Mouse (Mus musculus) embryonic facial prominence, embryonic 14.5 days (tissue): ENCODE measurements at regions not wholly inside any gene's neighbourhood (a gene's known extent, or its start where the extent isn't known, plus 50 kb on each side); places are given as distances from the start of the nearest gene placed in this dataset.

Experiments
- ATAC-seq: fragments of 200-750 bp; cut with Nextera tagmentation; 2 replicates; pipeline ENCODE4 v1.8.0; 2017; ENCODE audit warnings: low read depth, moderate number of reproducible peaks, moderate TSS enrichment
- DNase-seq: peaks from one replicate; pipeline ENCODE4 v3.0.0-alpha.2; 2015; ENCODE audit warnings: low spot score
- H3K27ac ChIP-seq: fragments of 300-500 bp; sonication (generic); replicated peaks from 2 replicates; pipeline ENCODE4 v1.5.1; 2014; ENCODE audit warnings: low read depth, mild to moderate bottlenecking, low read length, moderate library complexity
- H3K27me3 ChIP-seq: fragments of 300-500 bp; sonication (generic); replicated peaks from 2 replicates; pipeline ENCODE4 v1.6.1; 2014; ENCODE audit warnings: low read length; ENCODE audit not compliant: control insufficient read depth, insufficient read depth
- H3K36me3 ChIP-seq: fragments of 300-500 bp; sonication (generic); 2 replicates; pipeline ENCODE4 v1.6.1; 2014; ENCODE audit warnings: low read length, mixed read lengths; ENCODE audit not compliant: control insufficient read depth, insufficient read depth
- H3K4me1 ChIP-seq: fragments of 300-500 bp; sonication (generic); 2 replicates; pipeline ENCODE4 v1.6.1; 2014; ENCODE audit warnings: antibody characterized with exemption, low read length; ENCODE audit not compliant: control insufficient read depth, insufficient read depth
- H3K4me2 ChIP-seq: fragments of 300-500 bp; sonication (generic); 2 replicates; pipeline ENCODE4 v1.6.1; 2014; ENCODE audit warnings: low read depth, mild to moderate bottlenecking, low read length, moderate library complexity, mixed read lengths
- H3K4me3 ChIP-seq: fragments of 300-500 bp; sonication (generic); 2 replicates; pipeline ENCODE4 v1.5.1; 2014; ENCODE audit warnings: low read depth, mild to moderate bottlenecking, low read length
- H3K9ac ChIP-seq: fragments of 300-500 bp; sonication (generic); 2 replicates; pipeline ENCODE4 v1.6.1; 2014; ENCODE audit warnings: low read depth, mild to moderate bottlenecking, low read length, moderate library complexity, mixed read lengths
- H3K9me3 ChIP-seq: fragments of 300-500 bp; sonication (generic); 2 replicates; pipeline ENCODE4 v1.6.1; 2016; ENCODE audit warnings: low read length; ENCODE audit not compliant: control insufficient read depth
- WGBS: fragments of 180-500 bp; shearing (Covaris S2); extraction: QIAGEN DNeasy Blood & Tissue Kit; methylation state at CpG from one replicate; pipeline ENCODE4 v1.1.7; 2014; 5-methylcytosine and 5-hydroxymethylcytosine counted together

- WGBS: 66% methylated on average over 3 of the region's 3 CpGs
- H3K4me3 ChIP-seq: no peak overlapping the region
- no peak overlapping the region for H3K4me2 ChIP-seq
- H3K9me3 ChIP-seq: no peaks in the 10 kb centered on the region
- no peak for ATAC-seq
- no peak for DNase-seq
- no peaks in the 10 kb centered on the region for H3K36me3 ChIP-seq
- H3K27ac ChIP-seq: no peak overlapping the region
- no peak overlapping the region for H3K9ac ChIP-seq
- no peaks in the 10 kb centered on the region for H3K27me3 ChIP-seq
- H3K4me1 ChIP-seq: no peaks in the 10 kb centered on the region; the same call in 1 of the 2 replicates
These were observed 51.5 kb downstream of the Aym1 start for GRCm38 (mm10) chr5:113408588-113408987.

DNA sequence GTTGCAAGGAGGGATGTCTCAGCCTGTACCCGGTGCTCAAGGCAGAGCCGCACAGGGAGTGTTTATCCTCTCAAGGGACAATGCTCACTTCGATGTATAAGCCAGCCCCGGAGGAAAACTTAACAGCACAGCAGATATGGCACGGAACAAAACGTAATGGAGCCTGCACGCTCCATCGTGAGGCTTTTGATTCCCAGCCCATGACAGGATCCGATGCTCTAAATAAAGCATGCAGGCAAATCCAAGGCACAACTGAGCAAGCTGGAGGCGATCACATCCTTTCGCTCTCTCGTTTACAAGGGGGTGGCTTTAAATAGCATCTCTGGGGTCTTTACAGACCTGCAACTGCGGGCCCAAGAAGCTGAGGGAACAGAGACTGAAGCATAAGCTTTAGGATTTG is 53.9 kb downstream of the Aym1 start:
- 60% methylated on average over 13 of the region's 13 CpGs for WGBS

GRCm38 (mm10) chr5:113414639-113415038 is 57.5 kb downstream of the Aym1 start:
- Histone ChIP-seq H3K4me3 (no peak overlapping the region), H3K9me3 (no peaks in the 10 kb centered on the region), H3K27ac (no peak overlapping the region), H3K36me3 (no peaks in the 10 kb centered on the region), H3K9ac (no peak overlapping the region), H3K27me3 (no peaks in the 10 kb centered on the region), H3K4me2 (no peak overlapping the region), H3K4me1 (no peaks in the 10 kb centered on the region; the same call in 1 of the 2 replicates)
- ATAC-seq: no peak
- WGBS: 68% methylated on average over 2 of the region's 2 CpGs
- peak; percentile 20 for DNase-seq

More for the DNA sequence above, 53.9 kb downstream of the Aym1 start:
- no peaks in the 10 kb centered on the region for H3K36me3 ChIP-seq
- ATAC-seq: no peak
- no peaks in the 10 kb centered on the region; the same call in 1 of the 2 replicates for H3K4me1 ChIP-seq
- H3K9ac ChIP-seq: no peak overlapping the region
- H3K27ac ChIP-seq: no peak overlapping the region
- H3K4me3 ChIP-seq: no peak overlapping the region
- no peak for DNase-seq
- H3K27me3 ChIP-seq: no peaks in the 10 kb centered on the region
- no peaks in the 10 kb centered on the region for H3K9me3 ChIP-seq
- H3K4me2 ChIP-seq: no peak overlapping the region

DNA sequence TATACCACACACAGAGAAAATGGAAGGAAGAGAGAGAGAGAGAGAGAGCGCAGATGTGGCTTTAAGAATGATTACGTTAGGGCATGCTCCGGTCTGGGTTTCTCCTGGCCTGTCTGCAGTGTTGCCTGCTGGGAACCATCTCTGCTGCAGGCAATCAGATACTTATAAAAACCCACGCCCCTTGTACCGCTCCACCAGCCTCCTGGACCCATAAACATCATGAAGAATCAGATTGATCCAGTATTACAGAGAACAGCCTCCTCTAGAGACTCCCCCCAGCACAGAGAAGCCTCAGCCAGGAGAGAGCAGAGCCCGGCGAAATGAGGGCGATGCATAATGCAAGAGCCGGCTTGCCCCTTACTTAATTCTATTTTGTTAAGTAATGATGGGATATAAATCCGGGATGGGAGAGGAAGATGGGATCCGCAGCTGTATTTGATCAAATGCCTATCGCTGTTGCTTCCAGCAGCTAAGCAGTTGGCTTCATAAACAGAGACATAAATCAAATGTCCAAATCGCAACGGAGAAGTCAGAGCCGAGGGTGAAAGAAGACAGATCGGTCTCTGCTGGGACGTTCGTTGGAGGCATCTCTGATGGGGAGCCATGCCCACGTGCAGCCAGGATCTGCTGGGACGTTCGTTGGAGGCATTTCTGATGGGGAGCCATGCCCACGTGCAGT is 61.4 kb downstream of the Aym1 start:
- Histone ChIP-seq H3K4me2 (no peak overlapping the region), H3K4me1 (0 out of 2 replicates have a peak, but pooled peaks cover 6% of the 10 kb centered on the region), H3K9me3 (no peaks in the 10 kb centered on the region), H3K9ac (no peak overlapping the region), H3K27ac (no peak overlapping the region), H3K27me3 (no peaks in the 10 kb centered on the region), H3K36me3 (no peaks in the 10 kb centered on the region), H3K4me3 (no peak overlapping the region)
- peak; percentile 16 for DNase-seq
- ATAC-seq: no peak; the same call in 1 of the 2 replicates
- 74% methylated on average over 22 of the region's 22 CpGs for WGBS

DNA sequence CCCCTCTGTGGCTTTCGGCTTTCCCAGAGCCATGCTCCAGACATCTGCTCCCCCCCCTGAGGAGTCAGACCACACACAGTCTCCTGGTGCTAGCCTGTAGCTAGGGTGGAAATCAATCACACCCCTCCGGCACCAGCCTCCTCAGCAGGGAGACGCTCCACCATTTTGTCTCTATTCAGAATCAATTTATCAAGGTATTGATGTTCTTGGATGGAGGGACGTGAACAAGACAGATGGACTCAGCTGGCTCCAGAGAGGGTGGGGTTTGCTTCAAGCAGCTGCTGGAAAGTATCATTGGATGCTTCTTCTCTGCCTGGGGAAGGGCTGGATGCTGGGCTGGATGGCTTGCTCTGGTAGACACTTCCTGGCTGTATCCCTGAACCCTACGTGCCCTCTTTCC is 63.5 kb downstream of the Aym1 start:
- WGBS: 38% methylated on average over 5 of the region's 5 CpGs
- Histone ChIP-seq H3K9me3 (no peaks in the 10 kb centered on the region), H3K4me2 (no peak overlapping the region), H3K36me3 (no peaks in the 10 kb centered on the region), H3K9ac (no peak overlapping the region), H3K27ac (no peak overlapping the region), H3K4me1 (0 out of 2 replicates have a peak, but pooled peaks cover 6% of the 10 kb centered on the region), H3K27me3 (no peaks in the 10 kb centered on the region), H3K4me3 (no peak overlapping the region)
- ATAC-seq (no peak), DNase-seq (peak; percentile 4)

GRCm38 (mm10) chr5:113421993-113422725 is 65.1 kb downstream of the Aym1 start:
- H3K27ac ChIP-seq: no peak overlapping the region
- 53% methylated on average over 12 of the region's 13 CpGs for WGBS
- no peaks in the 10 kb centered on the region for H3K27me3 ChIP-seq
- no peak overlapping the region for H3K4me3 ChIP-seq
- ATAC-seq: no peak
- H3K4me1 ChIP-seq: 0 out of 2 replicates have a peak, but pooled peaks cover 6% of the 10 kb centered on the region
- no peak overlapping the region for H3K4me2 ChIP-seq
- DNase-seq: no peak
- H3K9ac ChIP-seq: no peak overlapping the region
- H3K36me3 ChIP-seq: no peaks in the 10 kb centered on the region
- H3K9me3 ChIP-seq: no peaks in the 10 kb centered on the region

DNA sequence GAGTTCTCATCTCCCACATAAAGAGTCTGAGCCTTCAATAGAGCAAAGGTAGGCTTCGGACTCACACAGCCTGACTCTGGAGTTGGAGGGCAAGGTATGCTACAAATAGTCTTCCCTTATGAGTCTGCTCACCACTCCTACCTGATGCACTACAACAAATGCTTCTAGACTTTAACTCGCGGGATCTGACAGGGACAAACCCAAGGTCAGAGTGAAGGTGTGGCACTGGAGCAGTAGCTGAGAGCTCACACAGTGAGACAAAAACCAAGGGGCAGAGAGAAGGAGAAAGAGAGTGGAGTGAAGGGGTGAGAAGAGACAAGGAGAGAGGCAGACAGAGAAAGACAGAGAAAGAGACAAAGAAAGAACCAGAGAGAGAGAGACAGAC is 65.6 kb downstream of the Aym1 start:
- H3K27me3 ChIP-seq: no peaks in the 10 kb centered on the region
- H3K27ac ChIP-seq: no peak overlapping the region
- ATAC-seq (no peak), DNase-seq (no peak)
- no peaks in the 10 kb centered on the region for H3K9me3 ChIP-seq
- no peaks in the 10 kb centered on the region for H3K36me3 ChIP-seq
- H3K4me3 ChIP-seq: no peak overlapping the region
- 79% methylated on average over 3 of the region's 3 CpGs for WGBS
- H3K4me1 ChIP-seq: 0 out of 2 replicates have a peak, but pooled peaks cover 6% of the 10 kb centered on the region
- no peak overlapping the region for H3K9ac ChIP-seq
- no peak overlapping the region for H3K4me2 ChIP-seq

DNA sequence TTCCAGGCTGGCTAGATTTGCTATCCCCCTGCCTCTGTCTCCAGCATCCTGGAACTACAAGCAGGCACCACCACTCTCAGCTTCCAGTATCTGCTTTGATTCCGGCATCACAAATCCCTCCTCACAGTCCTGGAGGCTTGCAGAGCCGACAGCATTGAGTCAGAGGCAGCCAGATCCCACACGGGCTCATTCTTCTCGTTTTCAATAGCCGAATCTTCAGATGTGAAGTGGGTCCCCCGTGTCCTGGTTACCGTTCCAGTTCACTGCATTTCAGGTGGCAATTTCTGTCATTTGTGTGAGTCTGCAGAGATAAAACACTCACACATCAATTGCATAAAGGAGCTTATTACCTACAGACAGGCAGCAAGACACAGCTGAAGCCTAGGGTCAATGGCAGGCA is 62.4 kb upstream of the Wscd2 start:
- Histone ChIP-seq H3K4me1 (no peaks in the 10 kb centered on the region), H3K9me3 (no peaks in the 10 kb centered on the region), H3K4me2 (no peak overlapping the region), H3K4me3 (no peak overlapping the region), H3K9ac (no peak overlapping the region), H3K36me3 (no peaks in the 10 kb centered on the region), H3K27me3 (no peaks in the 10 kb centered on the region), H3K27ac (no peak overlapping the region)
- ATAC-seq: no peak
- 70% methylated on average over 7 of the region's 7 CpGs for WGBS
- no peak for DNase-seq
